Mouse (Mus musculus): ENCODE results near the gene Snrnp70. TPM values are rescaled to one million over a fixed set of nuclear protein-coding genes. Genes with fewer than 3 reads are reported as not detected.
A peak's percentile ranks its signal among the peaks of the same experiment; 100 is the strongest.

Gene Snrnp70
- polyA plus RNA-seq, 1 experiment = 720 TPM

- Histone ChIP-seq H3K4me3 (ENCODE audit: insufficient read depth, low read length) (no peak overlapping the region), H3K27ac (ENCODE audit: insufficient read depth, low read length) (no peak overlapping the region), H3K4me1 (ENCODE audit: control insufficient read depth, insufficient read depth, low read length) (peaks cover 2% of the 10 kb centered on the region; the same call in 1 of the 2 replicates)
- no peak for TF ChIP-seq POLR2A (IDR thresholded peaks at IDR 0.05; ENCODE audit: extremely low read depth, insufficient read depth, low read length)
- peak; percentile 73 for TF ChIP-seq CTCF (IDR thresholded peaks at IDR 0.05; ENCODE audit: extremely low read depth, insufficient read depth, low read length)
These were observed 54.2 kb downstream of the Snrnp70 start for GRCm38 (mm10) chr7:45341303-45341702.

- H3K4me1 ChIP-seq (ENCODE audit: control insufficient read depth, insufficient read depth, low read length) = peaks cover 2% of the 10 kb centered on the region; the same call in 1 of the 2 replicates
- TF ChIP-seq POLR2A (IDR thresholded peaks at IDR 0.05; ENCODE audit: extremely low read depth, insufficient read depth, low read length) (no peak), CTCF (IDR thresholded peaks at IDR 0.05; ENCODE audit: extremely low read depth, insufficient read depth, low read length) (no peak)
- no peak overlapping the region for H3K27ac ChIP-seq (ENCODE audit: insufficient read depth, low read length)
- no peak overlapping the region for H3K4me3 ChIP-seq (ENCODE audit: insufficient read depth, low read length)
These were observed 54.9 kb downstream of the Snrnp70 start for GRCm38 (mm10) chr7:45340669-45341068.

DNA sequence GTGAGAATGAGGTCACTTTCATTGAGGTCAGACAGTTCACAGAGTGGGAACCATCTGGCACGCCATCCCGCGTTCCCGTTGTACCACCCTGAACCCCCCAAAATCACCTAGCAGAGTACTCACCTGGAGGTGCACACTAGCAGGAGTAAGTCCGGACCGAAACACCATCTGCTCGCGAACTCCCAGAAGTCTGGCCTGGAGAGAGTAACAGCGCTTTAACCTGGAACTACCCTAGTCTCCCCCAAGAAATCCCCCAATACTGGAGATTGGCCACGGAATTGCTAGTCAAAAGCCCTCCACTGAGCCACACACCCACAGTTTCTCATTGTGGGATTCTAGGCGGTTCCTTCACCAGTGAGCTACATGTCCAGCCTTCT, 55.5 kb downstream of the Snrnp70 start:
- H3K4me3 ChIP-seq (ENCODE audit: insufficient read depth, low read length) = no peak overlapping the region
- H3K4me1 ChIP-seq (ENCODE audit: control insufficient read depth, insufficient read depth, low read length) = peaks cover 2% of the 10 kb centered on the region; the same call in 1 of the 2 replicates
- no peak overlapping the region for H3K27ac ChIP-seq (ENCODE audit: insufficient read depth, low read length)
- no peak for TF ChIP-seq POLR2A (IDR thresholded peaks at IDR 0.05; ENCODE audit: extremely low read depth, insufficient read depth, low read length)
- no peak for TF ChIP-seq CTCF (IDR thresholded peaks at IDR 0.05; ENCODE audit: extremely low read depth, insufficient read depth, low read length)

GRCm38 (mm10) chr7:45339410-45340065, 56.0 kb downstream of the Snrnp70 start:
- H3K27ac ChIP-seq (ENCODE audit: insufficient read depth, low read length) = no peak overlapping the region
- TF ChIP-seq POLR2A (IDR thresholded peaks at IDR 0.05; ENCODE audit: extremely low read depth, insufficient read depth, low read length) (0 out of 2 replicates have a peak, but pooled peaks have one; percentile 25), CTCF (IDR thresholded peaks at IDR 0.05; ENCODE audit: extremely low read depth, insufficient read depth, low read length) (no peak)
- no peak overlapping the region for H3K4me3 ChIP-seq (ENCODE audit: insufficient read depth, low read length)
- H3K4me1 ChIP-seq (ENCODE audit: control insufficient read depth, insufficient read depth, low read length) = peaks cover 2% of the 10 kb centered on the region; the same call in 1 of the 2 replicates

GRCm38 (mm10) chr7:45338161-45338911, 57.2 kb downstream of the Snrnp70 start:
- TF ChIP-seq CTCF (IDR thresholded peaks at IDR 0.05; ENCODE audit: extremely low read depth, insufficient read depth, low read length) = no peak
- TF ChIP-seq POLR2A (IDR thresholded peaks at IDR 0.05; ENCODE audit: extremely low read depth, insufficient read depth, low read length) = no peak
- Histone ChIP-seq H3K4me1 (ENCODE audit: control insufficient read depth, insufficient read depth, low read length) (peaks cover 2% of the 10 kb centered on the region; the same call in 1 of the 2 replicates), H3K4me3 (ENCODE audit: insufficient read depth, low read length) (no peak overlapping the region), H3K27ac (ENCODE audit: insufficient read depth, low read length) (no peak overlapping the region)

GRCm38 (mm10) chr7:45337469-45337868, 58.1 kb downstream of the Snrnp70 start:
- Histone ChIP-seq H3K4me3 (ENCODE audit: insufficient read depth, low read length) (no peak overlapping the region), H3K4me1 (ENCODE audit: control insufficient read depth, insufficient read depth, low read length) (peaks cover 2% of the 10 kb centered on the region; the same call in 1 of the 2 replicates), H3K27ac (ENCODE audit: insufficient read depth, low read length) (no peak overlapping the region)
- TF ChIP-seq CTCF (IDR thresholded peaks at IDR 0.05; ENCODE audit: extremely low read depth, insufficient read depth, low read length) (no peak), POLR2A (IDR thresholded peaks at IDR 0.05; ENCODE audit: extremely low read depth, insufficient read depth, low read length) (no peak)

- H3K4me1 ChIP-seq (ENCODE audit: control insufficient read depth, insufficient read depth, low read length) = peaks cover 2% of the 10 kb centered on the region; the same call in 1 of the 2 replicates
- no peak overlapping the region for H3K4me3 ChIP-seq (ENCODE audit: insufficient read depth, low read length)
- TF ChIP-seq POLR2A (IDR thresholded peaks at IDR 0.05; ENCODE audit: extremely low read depth, insufficient read depth, low read length) = no peak
- no peak for TF ChIP-seq CTCF (IDR thresholded peaks at IDR 0.05; ENCODE audit: extremely low read depth, insufficient read depth, low read length)
- H3K27ac ChIP-seq (ENCODE audit: insufficient read depth, low read length) = no peak overlapping the region
These were observed 59.2 kb downstream of the Snrnp70 start for GRCm38 (mm10) chr7:45336319-45336718.

DNA sequence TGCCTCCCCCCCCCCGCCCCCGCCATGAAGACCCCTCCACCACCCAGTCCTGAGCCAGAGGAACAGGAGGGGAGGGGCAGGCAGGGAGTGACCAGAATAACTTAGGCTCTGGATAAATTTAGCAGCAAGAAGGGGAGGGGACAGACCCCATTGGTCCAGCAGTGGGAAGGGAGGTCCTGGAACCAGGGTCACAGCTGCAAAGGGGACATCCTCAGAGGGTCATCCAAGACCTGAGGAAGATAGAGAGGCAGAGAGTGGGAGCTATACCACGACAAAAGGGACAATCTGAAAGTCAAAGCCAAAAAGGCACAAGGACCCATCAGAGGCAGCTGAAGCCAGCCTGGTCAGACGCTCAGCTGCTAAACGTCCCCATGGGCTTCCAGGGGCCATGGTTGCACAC, 60.5 kb downstream of the Snrnp70 start, which contains the start of gene Hrc:
TSS of gene Hrc (plus strand) at position 235 of the 400 bp plus-strand sequence.
- Histone ChIP-seq H3K4me3 (ENCODE audit: insufficient read depth, low read length) (no peak within 1 kb of the TSS; the same call in 1 of the 2 replicates), H3K27ac (ENCODE audit: insufficient read depth, low read length) (no peak within 1 kb of the TSS), H3K4me1 (ENCODE audit: control insufficient read depth, insufficient read depth, low read length) (peaks cover 2% of the 10 kb centered on the region; the same call in 1 of the 2 replicates)
- TF ChIP-seq POLR2A (IDR thresholded peaks at IDR 0.05; ENCODE audit: extremely low read depth, insufficient read depth, low read length) (no peak), CTCF (IDR thresholded peaks at IDR 0.05; ENCODE audit: extremely low read depth, insufficient read depth, low read length) (no peak)

DNA sequence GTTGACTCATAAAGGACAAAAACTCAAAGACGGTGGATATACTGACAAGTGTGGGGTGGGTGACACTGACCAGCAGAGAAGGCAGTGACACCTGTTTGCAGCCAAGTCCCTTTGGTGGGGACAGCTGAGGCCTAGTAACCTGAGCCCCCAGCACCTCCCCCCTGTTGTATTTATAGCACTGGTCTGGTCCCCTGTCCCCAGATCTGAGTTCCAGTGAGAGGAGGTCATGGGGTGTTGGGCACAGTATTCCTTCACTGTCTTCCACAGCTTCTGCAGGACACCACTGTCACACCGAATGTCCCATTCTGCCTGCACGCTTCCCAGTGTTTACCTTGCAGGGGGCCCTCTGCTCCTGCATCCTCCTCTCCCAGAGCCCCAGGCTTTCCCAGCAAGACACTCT, 60.9 kb downstream of the Snrnp70 start:
- Histone ChIP-seq H3K27ac (ENCODE audit: insufficient read depth, low read length) (no peak overlapping the region), H3K4me3 (ENCODE audit: insufficient read depth, low read length) (no peak overlapping the region), H3K4me1 (ENCODE audit: control insufficient read depth, insufficient read depth, low read length) (peaks cover 2% of the 10 kb centered on the region; the same call in 1 of the 2 replicates)
- no peak for TF ChIP-seq POLR2A (IDR thresholded peaks at IDR 0.05; ENCODE audit: extremely low read depth, insufficient read depth, low read length)
- TF ChIP-seq CTCF (IDR thresholded peaks at IDR 0.05; ENCODE audit: extremely low read depth, insufficient read depth, low read length) = no peak

Measured in cortical plate, adult 2 months (tissue).